Mouse (Mus musculus) liver, embryonic 15.5 days (tissue): ENCODE measurements around the gene Dnajc6. TPM values are rescaled to one million over a fixed set of nuclear protein-coding genes. Genes with fewer than 3 reads are reported as not detected.

Source experiments
- ATAC-seq: fragments of 200-750 bp; cut with Nextera tagmentation; 2 replicates; pipeline ENCODE4 v1.8.0; 2017; ENCODE audit warnings: moderate number of reproducible peaks, mild to moderate bottlenecking, moderate library complexity; ENCODE audit not compliant: insufficient read depth
- H3K27ac ChIP-seq: fragments of 300-500 bp; sonication (generic); replicated peaks from 2 replicates; pipeline ENCODE4 v1.5.1; 2015; ENCODE audit warnings: mild to moderate bottlenecking, inconsistent platforms
- H3K27me3 ChIP-seq: fragments of 300-500 bp; sonication (generic); 2 replicates; pipeline ENCODE4 v1.6.1; 2015; ENCODE audit warnings: mild to moderate bottlenecking, inconsistent platforms
- H3K36me3 ChIP-seq: fragments of 300-500 bp; sonication (generic); replicated peaks from 2 replicates; pipeline ENCODE4 v1.6.1; 2015; ENCODE audit warnings: moderate library complexity, mild to moderate bottlenecking, inconsistent platforms
- H3K4me1 ChIP-seq: fragments of 300-500 bp; sonication (generic); replicated peaks from 2 replicates; pipeline ENCODE4 v1.6.1; 2015; ENCODE audit warnings: inconsistent platforms
- H3K4me2 ChIP-seq: fragments of 300-500 bp; sonication (generic); 2 replicates; pipeline ENCODE4 v1.6.1; 2015; ENCODE audit warnings: moderate library complexity, mild to moderate bottlenecking, inconsistent platforms
- H3K4me3 ChIP-seq: fragments of 300-500 bp; sonication (generic); replicated peaks from 2 replicates; pipeline ENCODE4 v1.5.1; 2015; ENCODE audit warnings: mild to moderate bottlenecking, inconsistent platforms
- H3K9ac ChIP-seq: fragments of 300-500 bp; sonication (generic); 2 replicates; pipeline ENCODE4 v1.6.1; 2015; ENCODE audit warnings: moderate library complexity, mild to moderate bottlenecking, inconsistent platforms
- H3K9me3 ChIP-seq: fragments of 300-500 bp; sonication (generic); replicated peaks from 2 replicates; pipeline ENCODE4 v1.6.1; 2016; ENCODE audit warnings: inconsistent platforms
- WGBS: fragments of 180-500 bp; shearing (Covaris S2); methylation state at CpG from one replicate; pipeline ENCODE4 v1.1.7; 2015; ENCODE audit warnings: mixed read lengths; ENCODE audit not compliant: insufficient replicate concordance; 5-methylcytosine and 5-hydroxymethylcytosine counted together
- polyA plus RNA-seq: library from polyadenylated mRNA; unstranded; fragments of >200 nt; fragmentation: Nextera tagmentation; extraction: Ambion mirVana; gene quantifications from 2 replicates; pipeline ENCODE4 v1.2.1, GENCODE M21; 2015

Gene Dnajc6
- polyA plus RNA-seq, 1 experiment from 2014 or later = 0.15 TPM

DNA sequence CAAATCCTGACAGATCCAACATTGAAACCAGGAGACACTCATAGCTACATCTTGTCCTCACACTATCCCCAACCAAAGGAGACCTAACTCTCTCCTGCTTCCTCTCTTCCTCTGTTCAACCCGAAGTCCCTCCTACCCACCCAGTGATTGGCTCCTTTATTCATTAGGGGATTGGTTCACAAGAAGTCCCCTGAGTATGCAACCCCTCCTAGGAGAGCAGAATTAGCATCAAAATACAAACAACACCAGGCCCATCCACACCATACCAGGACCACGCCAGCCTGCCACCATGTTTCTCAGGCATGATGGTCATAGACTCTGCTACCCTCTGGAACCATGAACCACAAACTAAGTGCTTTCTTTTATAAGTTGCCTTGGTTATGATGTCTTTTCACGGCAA, 96.0 kb downstream of the Dnajc6 start:
- no peak for ATAC-seq
- Histone ChIP-seq H3K9me3 (no peaks in the 10 kb centered on the region), H3K9ac (no peak overlapping the region), H3K27ac (no peak overlapping the region), H3K36me3 (no peaks in the 10 kb centered on the region), H3K4me2 (no peak overlapping the region), H3K27me3 (no peaks in the 10 kb centered on the region), H3K4me3 (no peak overlapping the region), H3K4me1 (no peaks in the 10 kb centered on the region)
- WGBS = 49% methylated on average over 3 of the region's 3 CpGs

DNA sequence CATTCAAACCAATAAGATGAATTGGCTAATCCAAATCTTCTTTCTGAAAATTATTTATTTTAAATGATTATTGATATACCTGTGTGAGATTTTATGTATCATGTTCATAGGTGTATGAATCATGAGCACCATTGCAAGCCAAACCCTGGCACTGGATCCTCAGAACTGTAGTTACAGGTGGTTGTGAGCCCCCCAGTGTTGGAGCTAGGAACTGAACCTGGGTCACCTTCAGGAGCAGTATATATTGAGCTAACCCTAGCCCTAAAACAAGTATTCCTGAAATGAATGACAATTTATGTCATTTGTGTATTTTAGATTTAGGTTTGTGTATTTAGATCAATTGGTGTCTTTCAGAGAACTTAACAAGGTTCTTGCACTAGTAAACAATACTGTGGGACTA, 105.3 kb downstream of the Dnajc6 start:
- no peak overlapping the region for H3K4me2 ChIP-seq
- no peaks in the 10 kb centered on the region for H3K4me1 ChIP-seq
- H3K27me3 ChIP-seq = no peaks in the 10 kb centered on the region
- H3K27ac ChIP-seq = no peak overlapping the region
- no peak overlapping the region for H3K9ac ChIP-seq
- no peak for ATAC-seq
- H3K36me3 ChIP-seq = no peaks in the 10 kb centered on the region
- no peaks in the 10 kb centered on the region for H3K9me3 ChIP-seq
- no peak overlapping the region for H3K4me3 ChIP-seq

DNA sequence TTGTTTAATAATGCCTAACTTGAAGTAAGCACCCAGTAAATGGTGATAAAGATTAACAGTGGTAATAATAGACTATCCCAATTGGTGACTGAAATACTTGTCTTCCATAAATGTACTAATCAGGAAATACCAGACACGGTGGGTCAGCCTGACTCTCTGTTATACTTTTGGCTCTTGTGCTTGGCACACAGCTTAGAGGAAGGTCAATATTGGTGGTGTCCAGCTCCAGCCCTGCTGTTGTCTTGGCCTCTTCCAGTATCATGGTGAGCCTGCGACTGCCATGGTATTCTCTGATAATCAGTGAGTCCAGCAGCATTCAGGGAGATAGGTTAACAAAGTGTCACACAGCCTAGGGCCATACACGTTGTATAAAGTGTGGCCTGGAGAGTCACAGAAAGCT, 107.2 kb downstream of the Dnajc6 start:
- ATAC-seq = no peak
- no peaks in the 10 kb centered on the region for H3K4me1 ChIP-seq
- no peaks in the 10 kb centered on the region for H3K27me3 ChIP-seq
- 42% methylated on average over 3 of the region's 3 CpGs for WGBS
- no peaks in the 10 kb centered on the region for H3K9me3 ChIP-seq
- H3K27ac ChIP-seq = no peak overlapping the region
- no peak overlapping the region for H3K4me3 ChIP-seq
- H3K4me2 ChIP-seq = no peak overlapping the region
- no peaks in the 10 kb centered on the region for H3K36me3 ChIP-seq
- H3K9ac ChIP-seq = no peak overlapping the region

DNA sequence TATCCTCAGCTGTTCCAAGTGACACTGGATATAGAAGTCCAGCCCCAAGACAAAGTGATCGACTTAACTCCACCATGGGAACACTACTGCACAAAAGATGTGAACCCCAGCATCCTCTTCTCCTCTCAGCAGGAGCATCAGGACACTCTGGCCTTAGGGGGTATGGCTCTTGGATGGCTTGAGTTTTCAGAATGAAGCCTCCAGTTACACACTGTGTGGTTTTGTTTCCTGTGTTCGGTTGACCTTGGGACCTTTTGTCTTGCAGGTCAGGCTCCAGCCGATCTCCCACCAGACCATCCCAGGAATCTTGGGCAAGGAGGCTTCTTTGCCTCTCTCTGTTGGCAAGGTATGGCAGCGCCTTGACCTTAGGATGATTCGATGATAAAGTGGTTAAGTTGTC, 120.1 kb downstream of the Dnajc6 start:
- Histone ChIP-seq H3K27ac (no peak overlapping the region), H3K9ac (no peak overlapping the region), H3K36me3 (no peaks in the 10 kb centered on the region), H3K27me3 (no peaks in the 10 kb centered on the region), H3K4me2 (no peak overlapping the region), H3K4me1 (no peaks in the 10 kb centered on the region), H3K4me3 (no peak overlapping the region), H3K9me3 (no peaks in the 10 kb centered on the region)
- 61% methylated on average over 5 of the region's 5 CpGs for WGBS
- no peak for ATAC-seq

DNA sequence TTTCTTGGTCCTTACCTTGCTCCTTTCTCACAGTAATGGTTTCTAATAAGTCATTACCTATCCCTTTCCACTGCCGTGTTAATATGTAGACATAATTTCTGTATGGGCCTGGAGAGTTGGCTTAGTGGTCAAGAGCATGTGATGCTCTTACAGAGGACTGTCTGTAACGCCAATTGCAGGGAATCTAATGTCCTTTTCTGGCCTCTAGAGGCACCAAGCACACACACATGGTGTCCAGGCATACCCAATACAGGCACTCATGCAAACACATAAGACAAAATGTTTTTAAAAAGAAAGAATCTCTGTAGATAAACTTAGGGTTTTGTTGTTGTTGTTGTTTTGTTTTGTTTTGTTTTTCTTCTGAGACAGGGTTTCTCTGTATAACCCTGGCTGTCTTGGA, 121.3 kb downstream of the Dnajc6 start:
- H3K27ac ChIP-seq = no peak overlapping the region
- no peak overlapping the region for H3K4me3 ChIP-seq
- no peak overlapping the region for H3K9ac ChIP-seq
- H3K4me2 ChIP-seq = no peak overlapping the region
- no peaks in the 10 kb centered on the region for H3K27me3 ChIP-seq
- no peaks in the 10 kb centered on the region for H3K9me3 ChIP-seq
- H3K4me1 ChIP-seq = no peaks in the 10 kb centered on the region
- ATAC-seq = no peak
- WGBS = 48% methylated on average over 2 of the region's 2 CpGs
- H3K36me3 ChIP-seq = no peaks in the 10 kb centered on the region

DNA sequence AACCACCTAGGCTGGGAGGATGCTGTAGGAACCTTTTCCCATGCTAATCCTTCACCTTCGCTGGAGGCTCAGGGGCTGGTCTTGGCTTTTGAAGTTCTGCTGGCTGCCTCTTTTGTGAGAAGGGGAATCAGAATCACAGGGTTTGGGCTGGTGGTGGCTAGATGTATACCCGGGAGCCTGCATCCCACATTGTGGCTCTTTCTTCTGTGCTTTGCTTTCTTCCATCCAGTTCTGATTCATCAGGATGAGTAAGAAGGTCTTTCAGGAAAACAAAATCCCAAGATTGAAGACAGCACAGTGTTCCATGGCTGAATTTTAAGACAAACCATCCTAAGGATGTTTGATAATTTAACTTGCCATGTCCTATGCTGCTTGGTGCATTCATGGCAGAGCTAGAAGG, 123.8 kb downstream of the Dnajc6 start:
- no peak for ATAC-seq
- H3K36me3 ChIP-seq = no peaks in the 10 kb centered on the region
- no peaks in the 10 kb centered on the region for H3K27me3 ChIP-seq
- no peaks in the 10 kb centered on the region for H3K4me1 ChIP-seq
- no peak overlapping the region for H3K9ac ChIP-seq
- no peak overlapping the region for H3K4me2 ChIP-seq
- WGBS = 48% methylated on average over 2 of the region's 2 CpGs
- no peaks in the 10 kb centered on the region for H3K9me3 ChIP-seq
- H3K4me3 ChIP-seq = no peak overlapping the region
- no peak overlapping the region for H3K27ac ChIP-seq

DNA sequence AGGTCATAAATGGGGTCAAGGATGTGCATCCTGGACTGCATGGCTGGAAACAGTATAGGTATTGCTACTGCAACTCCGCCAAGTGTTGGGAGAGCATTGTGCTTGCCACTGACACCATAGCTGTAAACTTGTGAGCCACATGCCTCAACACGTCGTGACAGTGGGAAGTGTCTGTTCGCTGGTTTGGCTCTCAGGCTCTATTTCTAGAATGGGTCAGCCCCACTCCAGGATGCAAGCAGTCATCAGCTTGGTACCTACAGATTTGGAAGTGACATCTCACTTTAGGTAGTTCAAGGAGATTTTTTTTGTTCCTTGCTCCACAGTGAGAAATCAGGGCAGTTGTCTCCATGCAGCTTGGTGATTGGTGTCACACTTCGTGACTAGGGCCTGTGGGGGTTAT, 124.8 kb downstream of the Dnajc6 start:
- Histone ChIP-seq H3K36me3 (no peaks in the 10 kb centered on the region), H3K27me3 (no peaks in the 10 kb centered on the region), H3K9ac (no peak overlapping the region), H3K4me2 (no peak overlapping the region), H3K9me3 (no peaks in the 10 kb centered on the region), H3K4me3 (no peak overlapping the region), H3K27ac (no peak overlapping the region), H3K4me1 (no peaks in the 10 kb centered on the region)
- no peak for ATAC-seq
- 65% methylated on average over 5 of the region's 5 CpGs for WGBS

DNA sequence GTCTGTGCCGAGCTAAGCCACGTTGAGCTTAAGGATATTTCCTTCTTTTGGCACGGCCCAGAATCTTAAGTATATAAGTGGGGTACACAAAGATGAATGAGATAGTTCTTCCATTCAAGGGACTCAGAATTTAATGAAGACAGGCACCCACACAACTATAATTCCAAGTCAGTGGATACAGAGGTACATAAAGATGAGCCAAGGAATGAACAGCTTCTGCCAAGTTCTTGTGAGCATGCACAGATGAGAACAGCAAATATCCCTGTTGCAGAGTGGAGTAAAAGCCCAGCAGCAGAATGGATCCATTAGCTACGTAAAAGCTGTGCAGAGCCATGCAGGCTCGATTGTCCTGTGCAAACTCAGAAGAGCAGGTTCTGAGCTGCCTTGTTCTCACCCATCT, 128.8 kb downstream of the Dnajc6 start:
- H3K9ac ChIP-seq = no peak overlapping the region
- no peak overlapping the region for H3K4me3 ChIP-seq
- H3K4me2 ChIP-seq = no peak overlapping the region
- no peak for ATAC-seq
- H3K9me3 ChIP-seq = no peaks in the 10 kb centered on the region
- WGBS = 75% methylated on average over 5 of the region's 5 CpGs
- no peaks in the 10 kb centered on the region for H3K4me1 ChIP-seq
- no peak overlapping the region for H3K27ac ChIP-seq
- H3K36me3 ChIP-seq = no peaks in the 10 kb centered on the region
- no peaks in the 10 kb centered on the region for H3K27me3 ChIP-seq

DNA sequence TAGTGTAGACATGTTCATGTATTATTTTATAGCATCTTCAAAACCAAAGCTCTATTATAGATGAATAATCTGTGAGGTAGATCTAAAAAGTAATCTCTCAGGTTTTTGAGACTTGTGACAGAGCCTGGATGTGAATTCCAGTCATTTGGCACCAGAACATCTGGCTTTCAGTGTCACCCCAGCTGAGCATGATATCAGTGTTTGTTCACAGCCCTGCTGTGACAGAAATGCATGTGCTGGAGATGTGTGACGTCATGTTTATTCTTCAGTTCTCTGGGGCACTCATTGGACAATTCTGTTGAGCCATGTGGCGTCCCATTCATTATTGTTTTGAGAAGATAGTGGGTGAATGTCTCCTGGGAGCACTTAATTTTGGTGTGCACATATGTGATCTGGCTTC, 139.1 kb downstream of the Dnajc6 start:
- Histone ChIP-seq H3K4me3 (no peak overlapping the region), H3K27me3 (no peaks in the 10 kb centered on the region), H3K4me1 (no peaks in the 10 kb centered on the region), H3K4me2 (no peak overlapping the region), H3K9me3 (no peaks in the 10 kb centered on the region), H3K36me3 (no peaks in the 10 kb centered on the region), H3K27ac (no peak overlapping the region), H3K9ac (no peak overlapping the region)
- WGBS = 48% methylated on average over 2 of the region's 2 CpGs
- ATAC-seq = no peak

DNA sequence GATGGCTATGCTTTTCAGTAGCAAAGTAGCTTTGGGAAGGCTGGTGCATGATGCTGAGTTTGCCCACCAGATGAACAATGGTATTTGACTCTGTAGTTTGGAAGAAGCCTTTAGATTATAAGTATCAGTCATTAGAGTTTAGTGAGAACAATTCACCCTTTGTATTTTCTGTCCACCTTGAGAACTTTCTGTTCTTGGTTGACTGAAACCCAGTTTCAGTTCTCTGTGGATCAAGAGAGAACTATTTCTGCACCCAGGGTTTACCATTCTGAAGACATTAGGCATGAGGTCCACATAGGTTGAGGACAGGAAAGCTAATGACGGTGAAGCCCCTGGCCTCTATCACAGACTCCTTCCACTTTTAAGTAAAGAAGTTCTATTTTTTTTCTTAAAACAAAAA, 141.0 kb downstream of the Dnajc6 start:
- ATAC-seq = no peak

DNA sequence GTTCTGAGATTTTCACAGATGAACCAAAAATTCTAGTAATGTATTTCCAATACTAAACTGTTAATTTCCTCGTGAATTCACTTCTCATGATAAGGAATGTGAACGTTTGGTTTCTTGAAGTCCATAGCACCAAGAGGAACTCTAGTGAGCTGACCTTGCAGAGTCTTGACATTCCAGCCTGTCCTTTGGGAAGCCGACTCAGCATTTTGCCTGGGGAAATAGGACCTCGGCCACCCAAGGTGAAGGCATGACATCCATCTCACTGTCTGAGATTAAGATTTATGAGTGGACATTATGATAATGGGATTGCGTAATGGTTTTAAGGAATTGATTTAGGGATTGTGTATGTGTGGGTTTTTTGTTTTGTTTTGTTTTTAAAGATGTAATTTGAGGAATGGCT, 144.2 kb downstream of the Dnajc6 start:
- H3K9me3 ChIP-seq = no peaks in the 10 kb centered on the region
- WGBS = 60% methylated on average over 5 of the region's 5 CpGs
- no peaks in the 10 kb centered on the region for H3K4me1 ChIP-seq
- H3K4me3 ChIP-seq = no peak overlapping the region
- H3K27me3 ChIP-seq = no peaks in the 10 kb centered on the region
- no peak overlapping the region for H3K27ac ChIP-seq
- H3K36me3 ChIP-seq = no peaks in the 10 kb centered on the region
- no peak for ATAC-seq
- no peak overlapping the region for H3K4me2 ChIP-seq
- H3K9ac ChIP-seq = no peak overlapping the region

More for the DNA sequence above, 141.0 kb downstream of the Dnajc6 start:
- Histone ChIP-seq H3K27me3 (no peaks in the 10 kb centered on the region), H3K9ac (no peak overlapping the region), H3K4me3 (no peak overlapping the region), H3K27ac (no peak overlapping the region), H3K4me2 (no peak overlapping the region), H3K9me3 (no peaks in the 10 kb centered on the region), H3K36me3 (no peaks in the 10 kb centered on the region), H3K4me1 (no peaks in the 10 kb centered on the region)
- WGBS = 69% methylated on average over 1 of the region's 1 CpGs

DNA sequence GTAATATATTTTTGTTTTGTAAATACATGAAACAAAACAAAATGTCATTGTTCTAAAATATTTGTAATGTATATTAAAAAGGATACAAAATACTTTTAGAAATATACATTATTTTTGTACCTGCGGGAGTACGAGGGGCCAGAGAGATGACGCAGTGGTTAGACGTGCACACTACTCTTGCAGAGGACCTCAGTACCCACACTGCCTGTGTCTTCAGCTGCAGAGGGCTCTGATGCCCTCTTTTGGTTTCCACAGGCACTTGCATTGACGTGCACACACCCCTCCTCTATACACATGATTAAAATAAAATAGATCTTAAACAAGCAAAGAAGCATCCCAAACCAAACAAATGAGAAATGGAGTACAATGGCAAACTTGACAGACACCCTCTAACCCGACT, 146.3 kb downstream of the Dnajc6 start:
- H3K27ac ChIP-seq = no peak overlapping the region
- H3K27me3 ChIP-seq = no peaks in the 10 kb centered on the region
- no peak for ATAC-seq
- H3K36me3 ChIP-seq = no peaks in the 10 kb centered on the region
- 68% methylated on average over 6 of the region's 6 CpGs for WGBS
- no peaks in the 10 kb centered on the region for H3K9me3 ChIP-seq
- H3K4me1 ChIP-seq = peaks cover 8% of the 10 kb centered on the region
- H3K4me3 ChIP-seq = no peak overlapping the region
- no peak overlapping the region for H3K4me2 ChIP-seq
- no peak overlapping the region for H3K9ac ChIP-seq
